Mouse (Mus musculus) lung, embryonic 16.5 days (tissue): Measurements from ENCODE around the gene Tgfbr2. TPM values are rescaled to one million over a fixed set of nuclear protein-coding genes. Genes with fewer than 3 reads are reported as not detected.

Experiments
- ATAC-seq: fragments of 200-750 bp; cut with Nextera tagmentation; 2 replicates; pipeline ENCODE4 v1.8.0; 2017; ENCODE audit warnings: low read depth, mild to moderate bottlenecking, moderate library complexity
- H3K27ac ChIP-seq: fragments of 300-500 bp; sonication (generic); 2 replicates; pipeline ENCODE4 v1.5.1; 2014; ENCODE audit warnings: mild to moderate bottlenecking, control low read depth, low read length
- H3K27me3 ChIP-seq: fragments of 300-500 bp; sonication (generic); 2 replicates; pipeline ENCODE4 v1.6.1; 2014; ENCODE audit warnings: low read depth, low read length, mixed read lengths; ENCODE audit not compliant: control insufficient read depth, insufficient read depth
- H3K36me3 ChIP-seq: fragments of 300-500 bp; sonication (generic); 2 replicates; pipeline ENCODE4 v1.6.1; 2014; ENCODE audit warnings: low read length; ENCODE audit not compliant: control insufficient read depth, insufficient read depth
- H3K4me1 ChIP-seq: fragments of 300-500 bp; sonication (generic); replicated peaks from 2 replicates; pipeline ENCODE4 v1.6.1; 2014; ENCODE audit warnings: low read length, mixed read lengths; ENCODE audit not compliant: control insufficient read depth, insufficient read depth
- H3K4me2 ChIP-seq: fragments of 300-500 bp; sonication (generic); 2 replicates; pipeline ENCODE4 v1.6.1; 2014; ENCODE audit warnings: low read depth, low read length, control low read depth
- H3K4me3 ChIP-seq: fragments of 300-500 bp; sonication (generic); 2 replicates; pipeline ENCODE4 v1.5.1; 2014; ENCODE audit warnings: mild to moderate bottlenecking, low read length, control low read depth
- H3K9ac ChIP-seq: fragments of 300-500 bp; sonication (generic); 2 replicates; pipeline ENCODE4 v1.6.1; 2014; ENCODE audit warnings: low read length, control low read depth
- H3K9me3 ChIP-seq: fragments of 300-500 bp; sonication (generic); 2 replicates; pipeline ENCODE4 v1.6.1; 2016; ENCODE audit warnings: low read length; ENCODE audit not compliant: control insufficient read depth
- WGBS: fragments of 180-500 bp; shearing (Covaris S2); extraction: QIAGEN DNeasy Blood & Tissue Kit; methylation state at CpG from one replicate; pipeline ENCODE4 v1.1.7; 2014; 5-methylcytosine and 5-hydroxymethylcytosine counted together
- polyA plus RNA-seq: library from polyadenylated mRNA; unstranded; fragments of >200 nt; fragmentation: Nextera tagmentation; extraction: Ambion mirVana; gene quantifications from 2 replicates; pipeline ENCODE4 v1.2.1, GENCODE M21; 2015

Gene Tgfbr2
- polyA plus RNA-seq, 1 experiment from 2014 or later, result 58.0 TPM

- Histone ChIP-seq H3K27ac (no peak overlapping the region), H3K4me1 (peaks cover 5% of the 10 kb centered on the region), H3K9me3 (no peaks in the 10 kb centered on the region), H3K36me3 (no peaks in the 10 kb centered on the region), H3K9ac (no peak overlapping the region), H3K27me3 (no peaks in the 10 kb centered on the region), H3K4me3 (no peak overlapping the region), H3K4me2 (no peak overlapping the region)
- no peak for ATAC-seq
- WGBS, result 82% methylated on average over 5 of the region's 5 CpGs
Observed at GRCm38 (mm10) chr9:116184903-116185302, 9.7 kb upstream of the Tgfbr2 start.

- no peaks in the 10 kb centered on the region for H3K36me3 ChIP-seq
Observed at GRCm38 (mm10) chr9:116183035-116183434, 7.9 kb upstream of the Tgfbr2 start.

GRCm38 (mm10) chr9:116181608-116182007, 6.4 kb upstream of the Tgfbr2 start:
- no peak overlapping the region for H3K4me3 ChIP-seq
- no peak for ATAC-seq

More at GRCm38 (mm10) chr9:116183035-116183434, 7.9 kb upstream of the Tgfbr2 start:
- no peak overlapping the region for H3K4me3 ChIP-seq
- peaks cover 2% of the 10 kb centered on the region; the same call in 1 of the 2 replicates for H3K4me1 ChIP-seq
- no peak overlapping the region for H3K4me2 ChIP-seq
- H3K27me3 ChIP-seq, result no peaks in the 10 kb centered on the region
- no peaks in the 10 kb centered on the region for H3K9me3 ChIP-seq
- WGBS, result 85% methylated on average over 6 of the region's 6 CpGs
- ATAC-seq, result no peak
- no peak overlapping the region for H3K9ac ChIP-seq
- H3K27ac ChIP-seq, result no peak overlapping the region

GRCm38 (mm10) chr9:116178151-116178550, 3.0 kb upstream of the Tgfbr2 start:
- Histone ChIP-seq H3K4me2 (no peak overlapping the region), H3K9ac (no peak overlapping the region), H3K36me3 (no peaks in the 10 kb centered on the region), H3K27me3 (no peaks in the 10 kb centered on the region), H3K4me1 (peaks cover 12% of the 10 kb centered on the region), H3K4me3 (no peak overlapping the region), H3K9me3 (no peaks in the 10 kb centered on the region), H3K27ac (no peak overlapping the region)
- 66% methylated on average over 3 of the region's 3 CpGs for WGBS
- ATAC-seq, result no peak

More at GRCm38 (mm10) chr9:116181608-116182007, 6.4 kb upstream of the Tgfbr2 start:
- Histone ChIP-seq H3K27ac (no peak overlapping the region), H3K36me3 (no peaks in the 10 kb centered on the region), H3K9ac (no peak overlapping the region), H3K4me2 (no peak overlapping the region), H3K9me3 (no peaks in the 10 kb centered on the region), H3K27me3 (no peaks in the 10 kb centered on the region), H3K4me1 (peaks cover 2% of the 10 kb centered on the region; the same call in 1 of the 2 replicates)
- 83% methylated on average over 5 of the region's 5 CpGs for WGBS

- H3K27me3 ChIP-seq, result no peaks in the 10 kb centered on the region
- H3K4me1 ChIP-seq, result peaks cover 16% of the 10 kb centered on the region
- no peak overlapping the region for H3K27ac ChIP-seq
- H3K9me3 ChIP-seq, result no peaks in the 10 kb centered on the region
- ATAC-seq, result no peak
- no peak overlapping the region for H3K9ac ChIP-seq
- 85% methylated on average over 9 of the region's 9 CpGs for WGBS
- no peak overlapping the region for H3K4me3 ChIP-seq
- no peak overlapping the region for H3K4me2 ChIP-seq
- no peaks in the 10 kb centered on the region for H3K36me3 ChIP-seq
Observed at GRCm38 (mm10) chr9:116177108-116177507, 1.9 kb upstream of the Tgfbr2 start.

GRCm38 (mm10) chr9:116175488-116176115, 442 bp upstream of the Tgfbr2 start:
- ATAC-seq, result peak; percentile 16
- 8% methylated on average over 16 of the region's 16 CpGs for WGBS
- Histone ChIP-seq H3K4me2 (peak overlapping the region; percentile 86), H3K27me3 (no peaks in the 10 kb centered on the region), H3K36me3 (no peaks in the 10 kb centered on the region), H3K4me3 (peak overlapping the region; percentile 79), H3K27ac (peak overlapping the region; percentile 98), H3K9me3 (no peaks in the 10 kb centered on the region), H3K9ac (peak overlapping the region; percentile 98), H3K4me1 (peaks cover 20% of the 10 kb centered on the region)

- Histone ChIP-seq H3K4me2 (peak overlapping the region; percentile 86), H3K4me3 (peak overlapping the region; percentile 79), H3K9ac (peak overlapping the region; percentile 98), H3K27ac (peak overlapping the region; percentile 98), H3K27me3 (no peaks in the 10 kb centered on the region), H3K36me3 (no peaks in the 10 kb centered on the region), H3K4me1 (peaks cover 30% of the 10 kb centered on the region), H3K9me3 (no peaks in the 10 kb centered on the region)
- no peak for ATAC-seq
- WGBS, result 39% methylated on average over 16 of the region's 16 CpGs
Observed at GRCm38 (mm10) chr9:116173473-116174170, 1.5 kb downstream of the Tgfbr2 start.

- peak overlapping the region; percentile 86 for H3K4me2 ChIP-seq
Observed at GRCm38 (mm10) chr9:116173059-116173458, 2.1 kb downstream of the Tgfbr2 start.

GRCm38 (mm10) chr9:116169067-116169466, 6.1 kb downstream of the Tgfbr2 start:
- 56% methylated on average over 6 of the region's 6 CpGs for WGBS
- H3K4me1 ChIP-seq, result peaks cover 30% of the 10 kb centered on the region
- no peak overlapping the region for H3K9ac ChIP-seq
- no peak overlapping the region for H3K4me2 ChIP-seq
- no peak for ATAC-seq
- H3K4me3 ChIP-seq, result no peak overlapping the region
- no peaks in the 10 kb centered on the region for H3K9me3 ChIP-seq
- no peaks in the 10 kb centered on the region for H3K36me3 ChIP-seq
- H3K27ac ChIP-seq, result no peak overlapping the region
- no peaks in the 10 kb centered on the region for H3K27me3 ChIP-seq

More at GRCm38 (mm10) chr9:116173059-116173458, 2.1 kb downstream of the Tgfbr2 start:
- Histone ChIP-seq H3K9me3 (no peaks in the 10 kb centered on the region), H3K4me3 (peak overlapping the region; percentile 79), H3K36me3 (no peaks in the 10 kb centered on the region), H3K27me3 (no peaks in the 10 kb centered on the region), H3K9ac (peak overlapping the region; percentile 98), H3K4me1 (peaks cover 32% of the 10 kb centered on the region), H3K27ac (peak overlapping the region; percentile 98)
- 13% methylated on average over 6 of the region's 6 CpGs for WGBS
- no peak for ATAC-seq
